Mouse (Mus musculus): ENCODE measurements around the gene Smim23.

DNA sequence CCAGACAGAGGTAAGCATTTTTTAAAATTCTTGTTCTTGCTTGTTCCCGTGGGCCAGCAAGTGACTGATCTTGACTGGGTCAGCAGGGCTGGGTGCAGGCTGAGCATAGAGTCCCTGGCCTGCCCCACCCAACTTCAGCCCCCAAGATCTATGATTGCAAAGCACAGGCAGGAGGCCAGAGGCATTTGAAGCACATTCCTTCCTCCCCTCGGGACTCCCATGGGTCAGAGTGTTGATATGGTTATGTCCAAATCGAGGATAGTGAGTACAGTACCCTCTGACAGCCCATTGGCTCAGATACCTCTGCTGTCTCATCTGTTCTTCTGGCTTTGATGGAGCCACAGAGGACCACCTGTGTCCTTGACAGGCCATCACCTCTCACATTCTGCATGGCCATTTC lies 41.7 kb downstream of the Smim23 start:
- TF ChIP-seq CTCF (conservative IDR thresholded peaks at IDR 0.05; ENCODE audit: insufficient read depth, insufficient read length, low read depth, low read length) (no peak), POLR2A (IDR thresholded peaks at IDR 0.05; ENCODE audit: low read depth, low read length) (no peak)
